Mouse (Mus musculus): Measurements from ENCODE around the gene Pdia4.
"Not testable (repeated sequence)": the region's sequence is repeated elsewhere in the genome, so short reads cannot be mapped to it uniquely, and the experiment has no call there.

Pdia4 gene

DNA sequence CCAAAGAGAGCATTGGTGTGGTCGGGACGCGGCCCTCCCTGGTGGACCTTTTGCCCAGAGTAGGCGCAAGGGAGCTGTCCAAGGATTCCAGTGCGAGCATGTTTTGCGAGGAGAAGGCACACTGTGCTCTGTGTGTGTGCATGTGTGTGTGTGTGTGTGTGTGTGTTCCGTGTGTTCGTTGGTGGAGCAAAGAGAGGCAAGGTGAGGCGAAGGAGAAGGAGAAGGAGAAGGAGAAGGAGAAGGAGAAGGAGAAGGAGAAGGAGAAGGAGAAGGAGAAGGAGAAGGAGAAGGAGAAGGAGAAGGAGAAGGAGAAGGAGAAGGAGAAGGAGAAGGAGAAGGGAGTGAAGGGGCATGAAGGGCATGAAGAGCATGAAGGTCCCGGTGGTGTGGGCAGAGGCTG is 50.5 kb downstream of the Pdia4 start:
- DNase-seq (ENCODE audit: low read depth, low spot score): not testable (repeated sequence)

DNA sequence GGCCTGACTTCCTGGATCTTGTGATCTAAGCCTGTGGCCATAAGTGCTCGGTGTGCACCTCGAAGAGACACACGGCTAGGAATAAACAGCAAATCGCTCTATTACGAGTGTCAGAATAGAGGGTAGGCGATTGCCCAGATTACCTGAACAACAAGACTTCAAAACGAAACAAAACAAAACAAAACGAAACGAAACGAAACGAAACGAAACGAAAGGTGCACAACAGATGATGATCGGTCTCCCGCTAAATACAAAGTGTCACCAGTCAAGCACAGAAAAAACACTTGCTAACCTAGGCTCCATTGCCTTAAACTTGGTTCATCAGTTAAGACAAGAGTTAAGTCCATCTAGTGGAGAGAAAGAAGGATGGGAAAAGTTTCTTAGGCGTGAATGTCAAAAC is 53.8 kb downstream of the Pdia4 start:
- not testable (repeated sequence) for DNase-seq (ENCODE audit: low read depth, low spot score)

DNA sequence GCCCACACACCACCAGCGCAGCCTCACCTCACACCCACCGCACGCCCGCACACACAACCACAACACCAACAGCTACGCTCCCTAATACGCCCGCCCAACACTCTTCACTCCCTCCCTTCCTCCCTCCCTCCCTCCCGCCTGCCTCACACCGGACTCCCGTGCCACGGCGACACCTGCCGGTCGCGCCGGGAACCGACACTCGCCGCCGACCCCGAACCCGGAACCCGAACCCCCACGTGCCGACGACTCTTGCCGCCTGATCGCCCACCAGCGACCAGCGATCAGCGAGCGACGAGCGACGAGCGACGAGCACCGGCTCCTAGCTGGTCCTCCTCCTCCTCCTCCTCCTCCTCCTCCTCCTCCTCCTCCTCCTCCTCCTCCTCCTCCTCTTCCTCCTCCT is 55.4 kb downstream of the Pdia4 start:
- DNase-seq (ENCODE audit: low read depth, low spot score): not testable (repeated sequence)

DNA sequence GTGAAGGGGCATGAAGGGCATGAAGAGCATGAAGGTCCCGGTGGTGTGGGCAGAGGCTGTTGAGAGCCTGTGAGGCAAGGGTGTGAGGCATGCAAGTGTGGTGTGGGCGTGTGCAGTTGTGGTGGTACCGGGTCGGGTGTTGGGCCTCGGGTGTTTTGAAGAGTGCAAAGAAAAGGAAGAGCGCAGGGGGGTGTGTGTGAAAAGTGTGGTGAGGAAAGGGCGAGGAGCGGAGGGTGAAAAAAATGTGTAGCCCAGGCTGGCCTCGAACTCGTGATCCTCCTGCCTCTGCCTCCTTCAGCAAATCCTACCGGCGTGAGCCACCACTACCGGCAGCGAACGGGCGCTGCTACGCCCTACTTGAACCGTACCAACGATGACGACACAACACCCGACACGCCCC is 55.8 kb downstream of the Pdia4 start:
- DNase-seq (ENCODE audit: low read depth, low spot score): not testable (repeated sequence)

DNA sequence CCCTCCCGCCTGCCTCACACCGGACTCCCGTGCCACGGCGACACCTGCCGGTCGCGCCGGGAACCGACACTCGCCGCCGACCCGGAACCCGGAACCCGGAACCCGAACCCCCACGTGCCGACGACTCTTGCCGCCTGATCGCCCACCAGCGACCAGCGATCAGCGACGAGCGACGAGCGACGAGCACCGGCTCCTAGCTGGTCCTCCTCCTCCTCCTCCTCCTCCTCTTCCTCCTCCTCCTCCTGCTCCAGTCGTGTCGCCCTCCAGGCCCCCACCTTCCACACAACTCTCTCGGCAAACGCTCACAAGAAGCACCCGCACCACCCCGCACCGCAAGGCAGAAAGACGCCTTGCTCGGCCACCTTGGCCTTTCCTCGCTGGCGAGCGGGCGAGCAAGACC is 60.1 kb downstream of the Pdia4 start:
- not testable (repeated sequence) for DNase-seq (ENCODE audit: low read depth, low spot score)

DNA sequence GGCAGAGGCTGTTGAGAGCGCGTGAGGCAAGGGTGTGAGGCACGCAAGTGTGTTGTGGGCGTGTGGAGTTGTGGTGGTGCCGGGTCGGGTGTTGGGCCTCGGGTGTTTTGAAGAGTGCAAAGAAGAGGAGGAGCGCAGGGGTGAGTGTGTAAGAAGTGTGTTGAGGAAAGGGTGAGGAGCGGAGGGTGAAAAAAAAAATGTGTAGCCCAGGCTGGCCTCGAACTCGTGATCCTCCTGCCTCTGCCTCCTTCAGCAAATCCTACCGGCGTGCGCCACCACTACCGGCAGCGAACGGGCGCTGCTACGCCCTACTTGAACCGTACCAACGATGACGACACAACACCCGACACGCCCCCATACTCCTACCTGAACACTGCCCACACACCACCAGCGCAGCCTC is 64.9 kb downstream of the Pdia4 start:
- DNase-seq (ENCODE audit: low read depth, low spot score): not testable (repeated sequence)

DNA sequence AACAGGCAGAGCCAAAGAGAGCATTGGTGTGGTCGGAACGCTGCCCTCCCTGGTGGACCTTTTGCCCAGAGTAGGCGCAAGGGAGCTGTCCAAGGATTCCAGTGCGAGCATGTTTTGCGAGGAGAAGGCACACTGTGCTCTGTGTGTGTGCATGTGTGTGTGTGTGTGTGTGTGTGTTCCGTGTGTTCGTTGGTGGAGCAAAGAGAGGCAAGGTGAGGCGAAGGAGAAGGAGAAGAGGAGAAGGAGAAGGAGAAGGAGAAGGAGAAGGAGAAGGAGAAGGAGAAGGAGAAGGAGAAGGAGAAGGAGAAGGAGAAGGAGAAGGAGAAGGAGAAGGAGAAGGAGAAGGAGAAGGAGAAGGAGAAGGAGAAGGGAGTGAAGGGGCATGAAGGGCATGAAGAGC is 65.3 kb downstream of the Pdia4 start:
- not testable (repeated sequence) for DNase-seq (ENCODE audit: low read depth, low spot score)

All from CD4-positive helper T cell, adult 2 months (primary cell).